18 mouse cellular contexts compared by ENCODE assay signal in genomic region chr3:100711486-100711885, GRCm38 (mm10). TPM values are rescaled to one million over a fixed set of nuclear protein-coding genes. Genes with fewer than 3 reads are reported as not detected.
A peak's percentile ranks its signal among the peaks of the same experiment; 100 is the strongest.
DNase-seq lines count a peak whose midpoint lies in the region; ATAC-seq lines count a peak whose summit lies in the region.
"Had no signal": no experiment of that assay in that cellular context is flagged by ENCODE, and none has a peak within 500 bp of the region (broad histone marks: within the 10 kb centered on the region; RNA-seq: fewer than 3 reads in every experiment).

No protein-coding gene starts in this region.

- no peak overlapping the region for H3K9ac ChIP-seq in kidney, embryonic 14.5 days (ENCODE audit: low read depth, low read length)
- no peak overlapping the region for H3K9ac ChIP-seq in kidney, embryonic 15.5 days
- no peak overlapping the region for H3K9ac ChIP-seq in forebrain, embryonic 15.5 days (replicated peaks)
- H3K9ac ChIP-seq in kidney, embryonic 16.5 days (replicated peaks; ENCODE audit: low read length): no peak overlapping the region
- H3K9ac ChIP-seq in heart, embryonic 11.5 days (ENCODE audit: low read depth, low read length): no peak overlapping the region

- H3K4me1 ChIP-seq in kidney, embryonic 14.5 days (ENCODE audit: control insufficient read depth, insufficient read depth, low read length): peaks cover 14% of the 10 kb centered on the region
- H3K4me1 ChIP-seq in kidney, embryonic 15.5 days: peaks cover 31% of the 10 kb centered on the region
- H3K4me1 ChIP-seq in limb, embryonic 10.5 days: peaks cover 49% of the 10 kb centered on the region
- no peaks in the 10 kb centered on the region for H3K4me1 ChIP-seq in forebrain, embryonic 15.5 days
- H3K4me1 ChIP-seq in kidney, embryonic 16.5 days (ENCODE audit: insufficient read depth, low read length): peaks cover 12% of the 10 kb centered on the region; the same call in 1 of the 2 replicates
- peaks cover 40% of the 10 kb centered on the region for H3K4me1 ChIP-seq in heart, embryonic 11.5 days (ENCODE audit: control insufficient read depth, insufficient read depth, low read length)

- no peaks in the 10 kb centered on the region for H3K9me3 ChIP-seq in kidney, embryonic 14.5 days (ENCODE audit: control insufficient read depth, low read length)
- H3K9me3 ChIP-seq in kidney, embryonic 15.5 days (replicated peaks): no peaks in the 10 kb centered on the region
- H3K9me3 ChIP-seq in limb, embryonic 10.5 days (replicated peaks): no peaks in the 10 kb centered on the region
- no peaks in the 10 kb centered on the region for H3K9me3 ChIP-seq in forebrain, embryonic 15.5 days
- no peaks in the 10 kb centered on the region for H3K9me3 ChIP-seq in kidney, embryonic 16.5 days (ENCODE audit: low read length)
- H3K9me3 ChIP-seq in heart, embryonic 11.5 days (replicated peaks; ENCODE audit: control insufficient read depth, low read length): no peaks in the 10 kb centered on the region

- peak; percentile 37 for DNase-seq in brain, adult 2 months (ENCODE audit: low read depth, low spot score)
- peak; percentile 54 for DNase-seq in embryo, embryonic 9.5 days (ENCODE audit: extremely low spot score)
- peak; percentile 79 for DNase-seq in limb, embryonic 10.5 days (ENCODE audit: low spot score)
- DNase-seq: cerebellum, adult 11-12 months; cerebellum, postnatal 36 days; gastrocnemius, postnatal 25 days; heart, postnatal 36 days; kidney, postnatal 14 days; liver; lung, adult 2 months; midbrain, embryonic 14.5 days had no signal

- no peak overlapping the region for H3K4me2 ChIP-seq in kidney, embryonic 14.5 days (replicated peaks; ENCODE audit: low read depth, low read length)
- H3K4me2 ChIP-seq in kidney, embryonic 15.5 days: no peak overlapping the region
- no peak overlapping the region for H3K4me2 ChIP-seq in forebrain, embryonic 15.5 days (replicated peaks)
- H3K4me2 ChIP-seq in kidney, embryonic 16.5 days (replicated peaks; ENCODE audit: low read depth, low read length): no peak overlapping the region
- H3K4me2 ChIP-seq in heart, embryonic 11.5 days: no peak overlapping the region

- no peak overlapping the region for H3K4me3 ChIP-seq in kidney, embryonic 14.5 days (ENCODE audit: low read length)
- no peak overlapping the region for H3K4me3 ChIP-seq in kidney, embryonic 15.5 days (replicated peaks)
- H3K4me3 ChIP-seq in limb, embryonic 10.5 days: peak overlapping the region; percentile 23
- no peak overlapping the region for H3K4me3 ChIP-seq in forebrain, embryonic 15.5 days
- H3K4me3 ChIP-seq in kidney, embryonic 16.5 days (ENCODE audit: low read length): no peak overlapping the region
- no peak overlapping the region for H3K4me3 ChIP-seq in heart, embryonic 11.5 days (ENCODE audit: low read depth, low read length)

- no peaks in the 10 kb centered on the region for H3K36me3 ChIP-seq in kidney, embryonic 14.5 days (ENCODE audit: control insufficient read depth, insufficient read depth, low read length)
- H3K36me3 ChIP-seq in kidney, embryonic 15.5 days: no peaks in the 10 kb centered on the region
- no peaks in the 10 kb centered on the region for H3K36me3 ChIP-seq in limb, embryonic 10.5 days
- no peaks in the 10 kb centered on the region for H3K36me3 ChIP-seq in forebrain, embryonic 15.5 days
- H3K36me3 ChIP-seq in kidney, embryonic 16.5 days (ENCODE audit: insufficient read depth, low read length): no peaks in the 10 kb centered on the region
- no peaks in the 10 kb centered on the region for H3K36me3 ChIP-seq in heart, embryonic 11.5 days (ENCODE audit: control insufficient read depth, insufficient read depth, low read length)

- 0 out of 2 replicates have a peak, but pooled peaks have one; percentile 25 for ATAC-seq in kidney, embryonic 14.5 days (ENCODE audit: low FRiP score, low TSS enrichment)
- ATAC-seq in kidney, embryonic 15.5 days (replicated peaks; ENCODE audit: low FRiP score): no peak
- no peak for ATAC-seq in forebrain, embryonic 15.5 days (replicated peaks)
- ATAC-seq in kidney, embryonic 16.5 days (ENCODE audit: low FRiP score, low TSS enrichment): no peak
- ATAC-seq in heart, embryonic 11.5 days (replicated peaks; ENCODE audit: insufficient number of reproducible peaks, low FRiP score, low TSS enrichment): no peak
- ATAC-seq: intestine, embryonic 16.5 days had no signal

- H3K27me3 ChIP-seq in kidney, embryonic 14.5 days (ENCODE audit: control insufficient read depth, insufficient read depth, low read length): no peaks in the 10 kb centered on the region
- H3K27me3 ChIP-seq in kidney, embryonic 15.5 days: no peaks in the 10 kb centered on the region
- no peaks in the 10 kb centered on the region for H3K27me3 ChIP-seq in limb, embryonic 10.5 days (ENCODE audit: low read depth, poor library complexity, severe bottlenecking)
- no peaks in the 10 kb centered on the region for H3K27me3 ChIP-seq in forebrain, embryonic 15.5 days
- H3K27me3 ChIP-seq in kidney, embryonic 16.5 days (ENCODE audit: insufficient read depth, low read length): no peaks in the 10 kb centered on the region
- H3K27me3 ChIP-seq in heart, embryonic 11.5 days (ENCODE audit: control insufficient read depth, insufficient read depth, low read length): no peaks in the 10 kb centered on the region

- no peak overlapping the region for H3K27ac ChIP-seq in kidney, embryonic 14.5 days (ENCODE audit: low read depth, low read length)
- H3K27ac ChIP-seq in kidney, embryonic 15.5 days: no peak overlapping the region
- peak overlapping the region; percentile 87 for H3K27ac ChIP-seq in limb, embryonic 10.5 days
- no peak overlapping the region for H3K27ac ChIP-seq in forebrain, embryonic 15.5 days (replicated peaks)
- H3K27ac ChIP-seq in kidney, embryonic 16.5 days (ENCODE audit: low read length): no peak overlapping the region
- H3K27ac ChIP-seq in heart, embryonic 11.5 days (ENCODE audit: low read depth, low read length): no peak overlapping the region
- H3K27ac ChIP-seq: macrophage had no signal

- WGBS in kidney, embryonic 14.5 days: 6% methylated on average over 4 of the region's 4 CpGs
- WGBS in kidney, embryonic 15.5 days: 15% methylated on average over 4 of the region's 4 CpGs
- 4% methylated on average over 4 of the region's 4 CpGs for WGBS in limb, embryonic 10.5 days
- WGBS in forebrain, embryonic 15.5 days: 71% methylated on average over 4 of the region's 4 CpGs
- WGBS in kidney, embryonic 16.5 days: 10% methylated on average over 4 of the region's 4 CpGs
- 21% methylated on average over 4 of the region's 4 CpGs for WGBS in heart, embryonic 11.5 days (ENCODE audit: insufficient replicate concordance)

RNA-seq across cellular contexts. Expression of gene Man1a2, which starts 26.2 kb away (rescaled TPM):
- 69.9 and 102 TPM in 2 replicates for polyA plus RNA-seq in kidney, embryonic 14.5 days (2014; fragmentation: Nextera tagmentation; extraction: Ambion mirVana)
- polyA plus RNA-seq in kidney, embryonic 15.5 days (2015; fragmentation: Nextera tagmentation; extraction: Ambion mirVana): 67.2 and 75.3 TPM in 2 replicates
- polyA plus RNA-seq in limb, embryonic 10.5 days (2016; fragmentation: Nextera tagmentation; extraction: Ambion mirVana): 67.1 and 74.9 TPM in 2 replicates
- polyA plus RNA-seq in forebrain, embryonic 15.5 days (2015; fragmentation: Nextera tagmentation; extraction: Ambion mirVana): 38.8 and 39.1 TPM in 2 replicates
- 43.7 and 48.1 TPM in 2 replicates for polyA plus RNA-seq in kidney, embryonic 16.5 days (2015; fragmentation: Nextera tagmentation; extraction: Ambion mirVana)
- polyA plus RNA-seq in heart, embryonic 11.5 days (2014; fragmentation: Nextera tagmentation; extraction: Ambion mirVana): 54.0 and 69.3 TPM in 2 replicates
